Mouse (Mus musculus) hindbrain, postnatal 0 days (tissue): ENCODE measurements around the gene Slc29a1. TPM values are rescaled to one million over a fixed set of nuclear protein-coding genes. Genes with fewer than 3 reads are reported as not detected.

ENCODE experiments used
- ATAC-seq: fragments of 200-750 bp; cut with Nextera tagmentation; 2 replicates; pipeline ENCODE4 v1.8.0; 2017; ENCODE audit warnings: mild to moderate bottlenecking, moderate TSS enrichment, moderate library complexity
- DNase-seq: peaks from one replicate; pipeline ENCODE4 v3.0.0-alpha.2; 2015; ENCODE audit warnings: low spot score
- H3K27ac ChIP-seq: fragments of 300-500 bp; sonication (generic); 2 replicates; pipeline ENCODE4 v1.5.1; 2014; ENCODE audit warnings: mild to moderate bottlenecking
- H3K27me3 ChIP-seq: fragments of 300-500 bp; sonication (generic); 2 replicates; pipeline ENCODE4 v1.6.1; 2014; ENCODE audit warnings: low read length, mixed read lengths; ENCODE audit not compliant: insufficient read depth
- H3K36me3 ChIP-seq: fragments of 300-500 bp; sonication (generic); 2 replicates; pipeline ENCODE4 v1.6.1; 2014; ENCODE audit warnings: low read length, mixed read lengths; ENCODE audit not compliant: insufficient read depth
- H3K4me1 ChIP-seq: fragments of 300-500 bp; sonication (generic); 2 replicates; pipeline ENCODE4 v1.6.1; 2014; ENCODE audit warnings: antibody characterized with exemption, low read length, mixed read lengths; ENCODE audit not compliant: insufficient read depth
- H3K4me2 ChIP-seq: fragments of 300-500 bp; sonication (generic); 2 replicates; pipeline ENCODE4 v1.6.1; 2014; ENCODE audit warnings: low read depth, mild to moderate bottlenecking, low read length, moderate library complexity, mixed read lengths
- H3K4me3 ChIP-seq: fragments of 300-500 bp; sonication (generic); 2 replicates; pipeline ENCODE4 v1.5.1; 2014; ENCODE audit warnings: low read length
- H3K9ac ChIP-seq: fragments of 300-500 bp; sonication (generic); replicated peaks from 2 replicates; pipeline ENCODE4 v1.6.1; 2014; ENCODE audit warnings: mild to moderate bottlenecking, low read length, moderate library complexity, mixed read lengths
- H3K9me3 ChIP-seq: fragments of 300-500 bp; sonication (generic); 2 replicates; pipeline ENCODE4 v1.6.1; 2016; ENCODE audit warnings: low read length, mixed read lengths
- CTCF ChIP-seq: IDR thresholded peaks from 2 replicates; pipeline ENCODE4 v1.5.1; 2016; ENCODE audit warnings: antibody characterized with exemption, control low read depth, low read depth
- WGBS: fragments of 180-500 bp; shearing (Covaris S2); extraction: QIAGEN DNeasy Blood & Tissue Kit; methylation state at CpG from one replicate; pipeline ENCODE4 v1.1.7; 2014; 5-methylcytosine and 5-hydroxymethylcytosine counted together
- polyA plus RNA-seq: library from polyadenylated mRNA; unstranded; fragments of >200 nt; fragmentation: Nextera tagmentation; extraction: Ambion mirVana; gene quantifications from 2 replicates; pipeline ENCODE4 v1.2.1, GENCODE M21; 2015
- total RNA-seq: library from RNA; depleted of rRNA; stranded (reverse); fragments of >200 nt; gene quantifications from 2 replicates; pipeline ENCODE4 v1.2.3, GENCODE M21; 2014

Gene Slc29a1
- total and polyA plus RNA-seq, 2 experiments from 2014 or later, result 60.6 to 170 TPM

DNA sequence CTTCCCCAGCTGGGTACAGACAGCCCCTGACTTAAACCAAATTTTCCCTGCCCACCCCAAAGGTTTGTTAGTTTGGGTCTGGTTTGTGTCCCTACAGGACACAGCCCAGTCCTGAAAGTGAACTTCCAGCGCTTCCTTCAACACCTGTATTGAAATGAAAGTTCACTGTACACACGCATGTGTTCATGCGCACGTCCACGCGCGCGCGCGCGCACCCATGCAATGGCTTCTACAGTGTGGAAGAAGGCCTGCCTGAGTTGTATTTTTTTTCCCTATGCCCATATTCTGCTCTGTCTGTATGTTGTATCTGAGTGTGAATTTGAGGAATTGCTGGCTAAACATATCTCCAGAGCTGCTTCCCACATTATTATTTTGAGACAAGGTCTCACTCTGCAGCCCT lies 34.3 kb downstream of the Slc29a1 start:
- DNase-seq (no peak), ATAC-seq (no peak)
- no peaks in the 10 kb centered on the region for H3K9me3 ChIP-seq
- WGBS, result 95% methylated on average over 11 of the region's 11 CpGs
- H3K36me3 ChIP-seq, result peaks cover 44% of the 10 kb centered on the region
- peak overlapping the region; percentile 79 for H3K4me3 ChIP-seq
- H3K9ac ChIP-seq, result peak overlapping the region; percentile 93; the same call in 1 of the 2 replicates
- no peak for TF ChIP-seq CTCF
- H3K4me2 ChIP-seq, result peak overlapping the region; percentile 80
- peaks cover 9% of the 10 kb centered on the region; the same call in 1 of the 2 replicates for H3K4me1 ChIP-seq
- H3K27me3 ChIP-seq, result no peaks in the 10 kb centered on the region
- H3K27ac ChIP-seq, result peak overlapping the region; percentile 94

- H3K4me1 ChIP-seq, result peaks cover 9% of the 10 kb centered on the region; the same call in 1 of the 2 replicates
- TF ChIP-seq CTCF, result no peak; the same call in 1 of the 2 replicates
- H3K9ac ChIP-seq, result peak overlapping the region; percentile 93
- peaks cover 39% of the 10 kb centered on the region for H3K36me3 ChIP-seq
- no peaks in the 10 kb centered on the region for H3K27me3 ChIP-seq
- ATAC-seq (peak; percentile 1; the same call in 1 of the 2 replicates), DNase-seq (no peak)
- WGBS, result 6% methylated on average over 18 of the region's 18 CpGs
- peak overlapping the region; percentile 94 for H3K27ac ChIP-seq
- H3K4me2 ChIP-seq, result peak overlapping the region; percentile 80
- H3K9me3 ChIP-seq, result no peaks in the 10 kb centered on the region
- H3K4me3 ChIP-seq, result peak overlapping the region; percentile 79
These were observed 34.8 kb downstream of the Slc29a1 start for GRCm38 (mm10) chr17:45564531-45565084.

DNA sequence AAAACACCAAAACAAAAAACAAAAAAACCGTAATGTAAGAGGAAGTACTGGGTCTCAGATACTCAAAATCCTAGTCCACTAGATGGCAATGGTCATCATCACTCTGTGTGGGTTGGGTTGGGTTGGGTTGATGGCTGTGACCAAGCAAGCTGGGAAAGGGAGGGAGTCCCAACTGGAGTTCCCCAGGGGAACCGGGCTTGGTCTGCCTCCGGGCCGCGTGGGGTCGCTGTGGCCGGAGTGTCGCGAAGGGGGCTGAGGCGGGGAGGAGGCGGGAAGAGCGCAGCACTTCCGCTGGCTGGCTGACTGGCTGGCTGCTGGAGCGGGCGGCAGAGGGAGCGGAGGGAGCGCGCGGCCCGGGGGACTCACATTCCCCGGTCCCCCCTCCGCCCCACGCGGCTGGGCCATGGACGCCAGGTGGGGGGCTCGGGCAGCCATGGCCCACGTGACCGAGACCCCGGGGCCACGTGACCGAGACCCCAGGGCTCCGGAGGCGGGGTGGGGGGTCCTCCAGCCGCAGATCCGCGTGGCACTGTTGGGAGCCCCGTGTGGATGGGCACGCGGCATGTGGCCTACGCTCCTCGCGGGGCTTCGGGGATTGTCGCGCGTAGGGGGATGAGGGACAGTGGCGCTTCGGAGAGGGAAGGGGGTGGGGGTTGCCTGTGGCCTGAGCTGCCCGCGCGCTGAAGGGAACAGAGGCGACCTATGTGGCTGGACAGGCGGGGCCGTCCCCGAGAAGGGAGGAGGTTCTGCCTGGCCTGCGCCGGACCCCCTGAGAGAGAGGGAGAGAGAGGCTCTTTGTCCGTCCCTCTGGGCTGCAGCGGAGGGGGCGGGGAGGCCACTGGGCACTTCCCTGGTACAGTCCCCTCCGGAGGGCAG lies 35.5 kb downstream of the Slc29a1 start, which contains the start of gene Slc35b2:
TSS of gene Slc35b2 (plus strand) at position 220 of the 876 bp plus-strand sequence.
- no peaks in the 10 kb centered on the region for H3K27me3 ChIP-seq
- H3K4me3 ChIP-seq, result peak within 1 kb of the TSS; percentile 79
- H3K27ac ChIP-seq, result peak within 1 kb of the TSS; percentile 94
- H3K4me1 ChIP-seq, result peaks cover 9% of the 10 kb centered on the region; the same call in 1 of the 2 replicates
- ATAC-seq (peak; percentile 89), DNase-seq (peak; percentile 97)
- WGBS, result under 1% methylated on average over 48 of the region's 61 CpGs
- peaks cover 31% of the 10 kb centered on the region for H3K36me3 ChIP-seq
- H3K9ac ChIP-seq, result peak within 1 kb of the TSS; percentile 93
- no peaks in the 10 kb centered on the region for H3K9me3 ChIP-seq
- TF ChIP-seq CTCF, result peak; percentile 89
- peak within 1 kb of the TSS; percentile 80 for H3K4me2 ChIP-seq

DNA sequence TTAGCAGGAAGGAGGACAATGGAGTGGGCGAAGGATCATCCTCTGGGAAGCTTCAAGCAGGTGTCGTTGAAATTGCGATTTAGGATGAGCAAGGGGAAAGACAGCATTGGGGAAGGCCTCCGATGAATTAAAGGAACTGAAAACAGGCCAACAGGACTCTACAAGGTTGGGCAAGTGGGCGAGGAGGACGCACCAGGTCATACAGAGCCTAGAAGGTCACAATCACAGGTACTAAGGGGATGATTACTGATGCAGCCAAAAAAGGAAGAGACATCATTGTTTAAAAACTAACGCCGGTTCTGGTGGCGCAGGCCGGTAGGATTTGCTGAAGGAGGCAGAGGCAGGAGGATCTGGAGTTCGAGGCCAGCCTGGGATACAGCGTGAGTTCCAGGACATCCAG lies 36.2 kb downstream of the Slc29a1 start:
- TF ChIP-seq CTCF, result no peak
- Histone ChIP-seq H3K4me3 (no peak overlapping the region; the same call in 1 of the 2 replicates), H3K27me3 (no peaks in the 10 kb centered on the region), H3K4me1 (peaks cover 9% of the 10 kb centered on the region; the same call in 1 of the 2 replicates), H3K9ac (no peak overlapping the region), H3K4me2 (peak overlapping the region; percentile 80), H3K27ac (no peak overlapping the region), H3K36me3 (peaks cover 25% of the 10 kb centered on the region), H3K9me3 (no peaks in the 10 kb centered on the region)
- WGBS, result 76% methylated on average over 12 of the region's 12 CpGs
- ATAC-seq, result no peak
- no peak for DNase-seq

GRCm38 (mm10) chr17:45559732-45560525 lies 39.5 kb downstream of the Slc29a1 start:
- H3K9me3 ChIP-seq, result no peaks in the 10 kb centered on the region

More at GRCm38 (mm10) chr17:45559732-45560525, 39.5 kb downstream of the Slc29a1 start:
- Histone ChIP-seq H3K27me3 (no peaks in the 10 kb centered on the region), H3K4me2 (no peak overlapping the region), H3K9ac (no peak overlapping the region), H3K36me3 (no peaks in the 10 kb centered on the region), H3K4me1 (peaks cover 9% of the 10 kb centered on the region; the same call in 1 of the 2 replicates), H3K4me3 (no peak overlapping the region), H3K27ac (no peak overlapping the region)
- 87% methylated on average over 15 of the region's 15 CpGs for WGBS
- no peak for ATAC-seq
- no peak for DNase-seq
- TF ChIP-seq CTCF, result no peak
